30 mouse cellular contexts compared by ENCODE assay signal in genomic region chr11:74615571-74615970, GRCm38 (mm10). TPM values are rescaled to one million over a fixed set of nuclear protein-coding genes. Genes with fewer than 3 reads are reported as not detected.
DNase-seq lines count a peak whose midpoint lies in the region; ATAC-seq and TF ChIP-seq lines count a peak whose summit lies in the region.
"Had no signal": no experiment of that assay in that cellular context is flagged by ENCODE, and none has a peak within 500 bp of the region (broad histone marks: within the 10 kb centered on the region; RNA-seq: fewer than 3 reads in every experiment).

No protein-coding gene starts in this region.

- peak; percentile 15 for TF ChIP-seq RAD21 in CH12.LX (IDR thresholded peaks at IDR 0.05; ENCODE audit: low read depth, low read length)

- TF ChIP-seq CTCF in liver, embryonic 14.5 days (IDR thresholded peaks at IDR 0.05; ENCODE audit: low read depth) = peak; percentile 48
- TF ChIP-seq CTCF in CH12.LX (conservative IDR thresholded peaks at IDR 0.05 in 1 of 2, IDR thresholded peaks at IDR 0.05 in 1 of 2; ENCODE audit: low read depth in 2 of 2, low read length in 2 of 2) = peak; percentile 14 to 60; a peak in 2 of 4 replicates
- TF ChIP-seq CTCF in cortical plate, adult 2 months (IDR thresholded peaks at IDR 0.05; ENCODE audit: extremely low read depth, insufficient read depth, low read length) = 0 out of 2 replicates have a peak, but pooled peaks have one; percentile 2

- peaks cover 76% of the 10 kb centered on the region for H3K27me3 ChIP-seq in liver, embryonic 14.5 days (ENCODE audit: control insufficient read depth, insufficient read depth, low read length)
- peaks cover 51% of the 10 kb centered on the region for H3K27me3 ChIP-seq in liver, embryonic 11.5 days (replicated peaks; ENCODE audit: control insufficient read depth, insufficient read depth, low read length)
- H3K27me3 ChIP-seq in CH12.LX (replicated peaks) = peaks cover 85% of the 10 kb centered on the region

- TF ChIP-seq POLR2A in CH12.LX (IDR thresholded peaks at IDR 0.05; ENCODE audit: low read depth, low read length) = no peak
- TF ChIP-seq POLR2A in cortical plate, adult 2 months (IDR thresholded peaks at IDR 0.05; ENCODE audit: extremely low read depth, insufficient read depth, low read length) = no peak

- TF ChIP-seq EP300 in liver, embryonic 14.5 days (IDR thresholded peaks at IDR 0.05; ENCODE audit: low read depth) = no peak
- no peak for TF ChIP-seq EP300 in CH12.LX (IDR thresholded peaks at IDR 0.05; ENCODE audit: low read length)

- H3K79me2 ChIP-seq in CH12.LX (replicated peaks; ENCODE audit: control insufficient read depth, extremely low read depth, insufficient read depth, poor library complexity, severe bottlenecking) = no peaks in the 10 kb centered on the region

- no peak overlapping the region for H3K4me2 ChIP-seq in liver, embryonic 14.5 days (ENCODE audit: low read depth)
- no peak overlapping the region for H3K4me2 ChIP-seq in liver, embryonic 11.5 days
- H3K4me2 ChIP-seq in CH12.LX (ENCODE audit: insufficient read depth, low read depth, poor library complexity, severe bottlenecking) = no peak overlapping the region
- H3K4me2 ChIP-seq: embryonic facial prominence, embryonic 15.5 days; liver, embryonic 15.5 days; lung, embryonic 15.5 days; neural tube, embryonic 15.5 days had no signal

- no peak overlapping the region for H3K9ac ChIP-seq in liver, embryonic 14.5 days (replicated peaks)
- no peak overlapping the region for H3K9ac ChIP-seq in liver, embryonic 11.5 days (ENCODE audit: low read depth, low read length)
- H3K9ac ChIP-seq in CH12.LX (ENCODE audit: insufficient read depth, low read depth) = no peak overlapping the region
- H3K9ac ChIP-seq: embryonic facial prominence, embryonic 15.5 days; liver, embryonic 15.5 days; lung, embryonic 15.5 days; neural tube, embryonic 15.5 days had no signal

- H3K27ac ChIP-seq in liver, embryonic 14.5 days = no peak overlapping the region
- H3K27ac ChIP-seq in liver, embryonic 11.5 days (ENCODE audit: low read depth, low read length) = no peak overlapping the region
- H3K27ac ChIP-seq in CH12.LX (ENCODE audit: insufficient read depth, low read depth) = no peak overlapping the region
- H3K27ac ChIP-seq in cortical plate, adult 2 months (ENCODE audit: insufficient read depth, low read length) = no peak overlapping the region
- H3K27ac ChIP-seq: embryonic facial prominence, embryonic 10.5 days; embryonic facial prominence, embryonic 15.5 days; hindbrain, embryonic 10.5 days; liver, embryonic 15.5 days; lung, embryonic 15.5 days; midbrain, embryonic 10.5 days; neural tube, embryonic 15.5 days had no signal

- ATAC-seq in liver, embryonic 14.5 days (ENCODE audit: insufficient read depth) = no peak
- no peak for ATAC-seq in liver, embryonic 11.5 days (replicated peaks; ENCODE audit: low FRiP score)
- ATAC-seq: forebrain, embryonic 14.5 days; hindbrain, embryonic 16.5 days; intestine, embryonic 16.5 days had no signal

- H3K9me3 ChIP-seq in liver, embryonic 14.5 days (ENCODE audit: control insufficient read depth, low read length) = no peaks in the 10 kb centered on the region
- H3K9me3 ChIP-seq in liver, embryonic 11.5 days (ENCODE audit: control insufficient read depth, low read length) = no peaks in the 10 kb centered on the region
- H3K9me3 ChIP-seq in CH12.LX (replicated peaks; ENCODE audit: low read length) = peaks cover 9% of the 10 kb centered on the region
- H3K9me3 ChIP-seq: embryonic facial prominence, embryonic 10.5 days; embryonic facial prominence, embryonic 15.5 days; hindbrain, embryonic 10.5 days; liver, embryonic 15.5 days; lung, embryonic 15.5 days; midbrain, embryonic 10.5 days; neural tube, embryonic 15.5 days had no signal

- dilution Hi-C loops in CH12.LX (cut with MboI; ENCODE audit: extremely low pct_ligation_motif_present, extremely low pct_unique_long_range_greater_than_20kb, low sequenced_read_pairs) = no loop called here

- H3K36me3 ChIP-seq in liver, embryonic 14.5 days (replicated peaks; ENCODE audit: control insufficient read depth, insufficient read depth, low read depth) = no peaks in the 10 kb centered on the region
- no peaks in the 10 kb centered on the region for H3K36me3 ChIP-seq in liver, embryonic 11.5 days (ENCODE audit: control insufficient read depth, insufficient read depth, low read length)
- H3K36me3 ChIP-seq in CH12.LX (replicated peaks in 1 of 2; ENCODE audit: control insufficient read depth in 1 of 2, insufficient read depth in 1 of 2, low read length in 1 of 2) = no peaks in the 10 kb centered on the region
- H3K36me3 ChIP-seq: embryonic facial prominence, embryonic 10.5 days; embryonic facial prominence, embryonic 15.5 days; hindbrain, embryonic 10.5 days; liver, embryonic 15.5 days; lung, embryonic 15.5 days; midbrain, embryonic 10.5 days; neural tube, embryonic 15.5 days had no signal

- peaks cover 0 to 6% of the 10 kb centered on the region in 2 experiments; a peak in 3 of 4 replicates for H3K4me1 ChIP-seq in liver, embryonic 14.5 days (replicated peaks; ENCODE audit: control insufficient read depth in 2 of 2, insufficient read depth in 2 of 2, low read length in 1 of 2)
- peaks cover 6% of the 10 kb centered on the region for H3K4me1 ChIP-seq in liver, embryonic 11.5 days (replicated peaks; ENCODE audit: control insufficient read depth, insufficient read depth, low read length)
- no peaks in the 10 kb centered on the region for H3K4me1 ChIP-seq in CH12.LX (ENCODE audit: control insufficient read depth in 1 of 2, insufficient read depth in 2 of 2)
- H3K4me1 ChIP-seq in cortical plate, adult 2 months (ENCODE audit: control insufficient read depth, insufficient read depth, low read length) = no peaks in the 10 kb centered on the region; the same call in 1 of the 2 replicates

- WGBS in liver, embryonic 14.5 days (ENCODE audit: insufficient replicate concordance) = 38% methylated on average over 5 of the region's 5 CpGs
- WGBS in liver, embryonic 11.5 days = 44% methylated on average over 5 of the region's 5 CpGs

- DNase-seq in liver, embryonic 14.5 days (ENCODE audit: low read depth in 3 of 3, low spot score in 3 of 3) = no peak
- DNase-seq in liver, embryonic 11.5 days (ENCODE audit: low spot score) = no peak
- DNase-seq in CH12.LX (ENCODE audit: extremely low read depth) = peak; percentile 20
- peak; percentile 44 for DNase-seq in ES-CJ7 (ENCODE audit: low read depth, low spot score)
- no peak for DNase-seq in right cerebral cortex, postnatal 14 days
- DNase-seq in spleen, adult 18-20 months = no peak
- DNase-seq: adrenal gland, adult 8-10 months; cerebellum, adult 11 months; cerebellum, postnatal 14 days; gastrocnemius, postnatal 14 days; heart, postnatal 14 days; kidney, adult 8-10 months; kidney, postnatal 14 days; left cerebral cortex, postnatal 4 days; retina, postnatal 1 day; right cerebral cortex, postnatal 25 days; thymus, adult 18-20 months; thymus, postnatal 25 days had no signal

- H3K4me3 ChIP-seq in liver, embryonic 14.5 days (ENCODE audit: insufficient read depth in 1 of 2, low read depth in 2 of 2, low read length in 2 of 2) = no peak overlapping the region
- H3K4me3 ChIP-seq in liver, embryonic 11.5 days (ENCODE audit: low read depth, low read length) = no peak overlapping the region
- no peak overlapping the region for H3K4me3 ChIP-seq in CH12.LX (replicated peaks in 1 of 3; ENCODE audit: low read depth in 2 of 3, low read length in 2 of 3, poor library complexity in 1 of 3)
- no peak overlapping the region for H3K4me3 ChIP-seq in cortical plate, adult 2 months (ENCODE audit: insufficient read depth, low read length)
- H3K4me3 ChIP-seq: embryonic facial prominence, embryonic 10.5 days; embryonic facial prominence, embryonic 15.5 days; hindbrain, embryonic 10.5 days; liver, embryonic 15.5 days; lung, embryonic 15.5 days; midbrain, embryonic 10.5 days; neural tube, embryonic 15.5 days had no signal

- in situ Hi-C loops in CH12.LX (cut with MboI; ENCODE audit: low pct_ligation_motif_present, low pct_unique_long_range_greater_than_20kb, low sequenced_read_pairs) = no loop called here

TF ChIP-seq in CH12.LX, 34 proteins besides CTCF, POLR2A, EP300 and RAD21:
- TF ChIP-seq SMC3 (IDR thresholded peaks at IDR 0.05; ENCODE audit: low read depth, low read length) (peak; percentile 42), NELFE (IDR thresholded peaks at IDR 0.05; ENCODE audit: low read depth, low read length) (no peak), MXI1 (IDR thresholded peaks at IDR 0.05; ENCODE audit: low read depth, low read length) (no peak), MYC (IDR thresholded peaks at IDR 0.05; ENCODE audit: low read depth, low read length) (no peak)

RNA-seq across cellular contexts. Expression of gene Ccdc92b, which starts 3.8 kb away (rescaled TPM):
- polyA plus RNA-seq in liver, embryonic 14.5 days (2012; rRNA removed) = 12.7 and 13.1 TPM in 2 replicates
- 10.2 and 12.6 TPM in 2 replicates for polyA plus RNA-seq in liver, embryonic 14.5 days (2014; fragmentation: Nextera tagmentation; extraction: Ambion mirVana)
- polyA plus RNA-seq in liver, embryonic 11.5 days (2014; fragmentation: Nextera tagmentation; extraction: Ambion mirVana) = 5.3 and 5.5 TPM in 2 replicates
- not detected in 2 replicates for total RNA-seq in CH12.LX (2012; rRNA removed)
- not detected in 2 replicates for total RNA-seq in CH12.LX (2014; rRNA removed)
- polyA plus RNA-seq in CH12.LX (2012; ENCODE audit: insufficient read length, low read depth) = not detected in 2 replicates
- polyA plus RNA-seq in cortical plate, adult 2 months (2012; rRNA removed) = 22.7 and 23.1 TPM in 2 replicates
- total RNA-seq: granulocyte monocyte progenitor cell, adult 5-6 weeks had no signal

RNA-seq across cellular contexts. Expression of gene Rap1gap2, which starts 4.9 kb away (rescaled TPM):
- 0.95 and 0.98 TPM in 2 replicates for polyA plus RNA-seq in liver, embryonic 14.5 days (2012; rRNA removed)
- 0.56 and 0.71 TPM in 2 replicates for polyA plus RNA-seq in liver, embryonic 14.5 days (2014; fragmentation: Nextera tagmentation; extraction: Ambion mirVana)
- polyA plus RNA-seq in liver, embryonic 11.5 days (2014; fragmentation: Nextera tagmentation; extraction: Ambion mirVana) = 2.1 TPM in 2 replicates
- 74.6 and 79.8 TPM in 2 replicates for total RNA-seq in CH12.LX (2012; rRNA removed)
- total RNA-seq in CH12.LX (2014; rRNA removed) = 53.8 and 55.4 TPM in 2 replicates
- 69.8 and 76.6 TPM in 2 replicates for polyA plus RNA-seq in CH12.LX (2012; ENCODE audit: insufficient read length, low read depth)
- 133 and 135 TPM in 2 replicates for polyA plus RNA-seq in cortical plate, adult 2 months (2012; rRNA removed)

RNA-seq across cellular contexts. Expression of gene Cluh, which starts 33.7 kb away (rescaled TPM):
- polyA plus RNA-seq in liver, embryonic 14.5 days (2012; rRNA removed) = 28.2 and 29.5 TPM in 2 replicates
- polyA plus RNA-seq in liver, embryonic 14.5 days (2014; fragmentation: Nextera tagmentation; extraction: Ambion mirVana) = 14.3 and 20.3 TPM in 2 replicates
- polyA plus RNA-seq in liver, embryonic 11.5 days (2014; fragmentation: Nextera tagmentation; extraction: Ambion mirVana) = 60.9 and 61.4 TPM in 2 replicates
- total RNA-seq in CH12.LX (2012; rRNA removed) = 86.4 and 120 TPM in 2 replicates
- total RNA-seq in CH12.LX (2014; rRNA removed) = 63.1 and 74.9 TPM in 2 replicates
- polyA plus RNA-seq in CH12.LX (2012; ENCODE audit: insufficient read length, low read depth) = 143 and 151 TPM in 2 replicates
- 51.1 and 52.2 TPM in 2 replicates for polyA plus RNA-seq in cortical plate, adult 2 months (2012; rRNA removed)

Comparison
In these comparisons a context has a peak if more than half of its experiments do, and no peak if none do; other contexts are left out.
1. DNase-seq: peak in CH12.LX (single experiment) and ES-CJ7 (single experiment); none in liver, embryonic 14.5 days (0 of 3), liver, embryonic 11.5 days (single experiment), right cerebral cortex, postnatal 14 days (single experiment) and spleen, adult 18-20 months (0 of 2).
2. RNA of gene Rap1gap2, which starts 4.9 kb away (polyA plus RNA-seq): 133 to 135 TPM in cortical plate, adult 2 months and 69.8 to 76.6 TPM in CH12.LX; 2.1 TPM in liver, embryonic 11.5 days and 0.56 to 0.98 TPM in liver, embryonic 14.5 days; every median in the first group is over 10 times any median in the second.
3. Peak in every context shown above with its lines, with median percentiles within 50 percentile points of each other: CTCF ChIP-seq.